Mouse (Mus musculus): ENCODE data around the gene Hist2h2ab. TPM values are rescaled to one million over a fixed set of nuclear protein-coding genes. Genes with fewer than 3 reads are reported as not detected.
"Not testable (repeated sequence)": the region's sequence is repeated elsewhere in the genome, so short reads cannot be mapped to it uniquely, and the experiment has no call there.

Hist2h2ab gene
- total RNA-seq (2017) = 81.8 and 97.7 TPM in 2 replicates

DNA sequence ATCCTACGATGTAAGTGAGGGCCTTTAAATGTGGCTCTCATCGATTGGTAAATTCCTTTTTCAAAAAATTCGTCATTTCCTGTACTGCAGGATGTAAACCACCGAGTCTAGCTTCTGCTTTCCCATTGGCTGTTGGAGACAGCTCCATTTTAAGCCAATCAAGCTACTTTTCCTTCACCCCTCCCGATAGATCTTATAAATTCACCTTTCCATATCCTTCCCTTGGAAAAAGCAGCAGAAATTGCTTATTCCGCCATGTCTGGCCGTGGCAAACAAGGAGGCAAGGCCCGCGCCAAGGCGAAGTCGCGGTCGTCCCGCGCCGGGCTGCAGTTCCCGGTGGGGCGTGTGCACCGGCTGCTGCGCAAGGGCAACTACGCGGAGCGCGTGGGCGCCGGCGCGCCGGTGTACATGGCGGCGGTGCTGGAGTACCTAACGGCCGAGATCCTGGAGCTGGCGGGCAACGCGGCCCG, at the start of gene Hist2h2ab, which contains the start of gene Bola1:
Gene Hist2h2ab (plus strand): TSS at position 205 of the 470 bp plus-strand sequence.
Gene Bola1 (minus strand): TSS at position 49 of the 470 bp plus-strand sequence.
- peak; percentile 53 for ATAC-seq (replicated peaks; ENCODE audit: low read depth, poor library complexity, severe bottlenecking)

DNA sequence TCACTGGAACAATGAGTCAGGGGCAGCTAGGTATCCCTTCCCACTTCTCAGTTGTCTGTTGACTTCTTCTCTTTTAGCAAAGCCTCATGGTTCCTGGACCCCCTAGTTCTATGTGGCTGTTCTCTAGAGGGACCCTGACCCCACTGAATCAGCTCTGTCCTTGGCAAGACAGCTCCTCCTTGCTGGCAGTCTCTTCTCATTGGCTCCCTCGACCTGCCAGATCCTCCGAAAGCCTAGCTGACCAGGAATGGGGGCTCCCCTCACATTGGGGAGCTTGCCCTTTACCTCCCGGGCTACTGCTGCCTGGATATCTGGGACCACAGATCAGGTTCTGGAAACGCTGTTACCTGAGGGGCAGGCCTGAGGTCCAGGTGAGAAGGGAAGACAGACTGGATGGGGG, 49.4 kb upstream of the Hist2h2ab start:
- ATAC-seq (replicated peaks; ENCODE audit: low read depth, poor library complexity, severe bottlenecking) = no peak

DNA sequence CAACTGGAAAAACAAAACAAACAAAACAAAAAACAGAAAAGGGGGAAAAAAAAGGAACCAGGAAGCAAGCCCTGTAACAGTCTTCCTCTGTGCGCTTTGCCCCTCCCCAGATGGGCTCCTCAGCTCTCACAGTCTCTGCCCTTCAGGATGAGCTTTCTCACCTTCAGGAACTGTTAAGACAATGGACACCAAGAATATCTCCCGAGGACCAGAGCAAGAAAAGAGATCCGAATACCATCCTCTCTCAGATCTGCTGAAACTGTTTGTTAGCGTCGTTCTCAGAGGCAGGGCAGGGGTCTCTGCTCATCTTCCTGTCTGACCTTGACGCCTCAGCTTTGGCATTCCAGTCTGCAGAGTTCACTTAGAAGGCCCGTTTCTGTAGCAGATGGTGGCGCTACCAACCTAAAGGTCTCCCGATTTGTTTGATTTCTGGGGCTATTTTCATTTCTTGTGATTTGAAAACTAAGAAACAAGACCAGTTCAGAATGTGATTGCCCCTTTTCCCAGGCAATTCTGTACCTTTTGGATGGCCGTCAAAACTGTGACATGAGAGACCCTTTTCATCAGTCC, 48.6 kb upstream of the Hist2h2ab start:
- no peak for ATAC-seq (replicated peaks; ENCODE audit: low read depth, poor library complexity, severe bottlenecking)

DNA sequence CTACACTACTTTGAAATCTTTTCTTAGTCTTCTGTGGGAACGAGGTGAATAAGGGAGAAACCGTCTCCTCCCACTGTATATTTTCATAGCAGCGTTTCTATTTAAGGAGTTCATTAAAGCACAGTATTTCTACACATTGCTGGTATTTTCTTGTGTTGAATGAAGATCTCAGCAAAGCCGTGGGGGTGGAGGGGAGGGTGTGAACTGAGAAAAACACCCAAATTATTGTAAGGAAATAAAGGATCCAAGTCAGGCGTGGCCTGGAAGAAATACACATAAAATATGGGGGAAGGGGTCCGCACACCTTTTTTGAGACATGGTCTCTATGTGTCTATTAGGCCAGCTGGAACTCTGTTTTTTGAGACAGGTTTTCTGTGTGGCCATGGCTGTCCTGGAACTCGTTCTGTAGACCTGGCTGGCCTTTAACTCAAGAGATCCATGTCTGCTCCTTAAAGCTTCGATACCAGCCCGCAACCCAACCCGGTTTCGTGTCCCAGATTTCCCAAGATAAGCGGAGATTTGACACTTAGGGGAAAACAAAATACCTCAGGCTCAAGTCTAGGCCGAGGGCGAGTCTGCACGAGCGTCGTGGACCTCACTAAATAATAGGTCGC, 48.0 kb upstream of the Hist2h2ab start:
- no peak for ATAC-seq (replicated peaks; ENCODE audit: low read depth, poor library complexity, severe bottlenecking)

DNA sequence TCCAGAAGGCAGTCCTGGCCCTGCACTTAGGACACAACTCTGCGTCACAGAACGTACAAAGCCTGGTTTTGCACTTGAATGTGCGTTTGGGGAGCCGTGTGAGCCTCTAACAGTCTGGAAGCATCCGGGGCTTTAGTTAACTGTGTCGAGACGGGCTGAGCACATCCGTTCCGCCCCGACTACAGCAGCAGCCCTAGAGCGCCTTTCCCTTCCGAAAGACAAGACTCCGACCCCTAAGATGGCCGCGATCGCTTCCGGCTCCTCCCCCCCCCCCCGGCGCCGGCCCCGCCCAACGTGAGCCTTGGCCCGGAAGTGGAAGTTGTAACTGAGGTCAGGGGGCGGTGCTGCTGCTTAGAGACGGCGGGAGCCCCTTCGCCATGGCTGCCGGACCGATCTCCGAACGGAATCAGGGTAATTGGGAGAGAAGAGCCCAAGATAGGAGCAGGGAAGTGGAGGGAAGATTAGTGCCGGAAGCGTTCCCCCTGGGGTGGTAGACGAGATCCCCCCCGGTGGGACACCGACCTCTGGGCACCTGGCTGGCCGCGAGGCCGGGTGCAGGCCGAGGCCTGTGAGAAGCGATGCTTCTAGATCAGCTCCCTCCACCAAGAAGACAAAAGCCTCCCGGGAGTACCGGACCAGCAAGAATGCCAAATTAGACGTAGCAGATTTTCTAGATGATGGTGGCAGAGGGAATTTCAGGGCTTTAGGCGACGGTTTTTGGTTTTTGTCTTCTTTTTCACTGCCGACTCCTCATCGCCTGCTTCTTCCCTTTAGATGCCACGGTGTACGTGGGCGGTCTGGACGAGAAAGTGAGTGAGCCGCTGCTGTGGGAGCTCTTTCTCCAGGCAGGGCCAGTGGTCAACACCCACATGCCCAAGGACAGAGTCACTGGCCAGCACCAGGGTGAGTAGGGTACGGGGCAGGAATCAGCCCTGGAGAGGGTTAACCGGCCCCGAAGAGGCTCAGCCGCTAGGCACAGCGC, 47.2 kb upstream of the Hist2h2ab start, which contains the start of gene Sf3b4:
Gene Sf3b4 (plus strand): TSS at position 136 of the 982 bp plus-strand sequence.
- ATAC-seq (replicated peaks; ENCODE audit: low read depth, poor library complexity, severe bottlenecking) = peak; percentile 89

DNA sequence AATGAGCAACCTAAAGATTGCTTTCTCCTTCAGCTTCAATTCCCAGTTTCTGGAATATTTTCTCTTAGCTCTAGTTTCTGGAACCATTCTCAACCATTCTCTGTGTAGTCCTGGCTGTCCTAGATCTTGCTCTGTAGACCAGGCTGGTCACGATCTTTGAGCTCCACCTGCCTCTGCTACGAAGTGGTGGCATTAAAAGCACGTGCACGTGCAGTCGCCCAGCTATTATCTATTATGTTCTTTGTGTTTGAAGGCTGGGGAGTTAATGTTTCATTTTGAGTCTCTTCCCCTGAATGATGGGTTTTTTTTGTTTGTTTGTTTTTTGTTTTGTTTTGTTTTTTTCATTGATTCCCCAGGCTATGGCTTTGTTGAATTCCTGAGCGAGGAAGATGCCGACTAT, 46.5 kb upstream of the Hist2h2ab start:
- ATAC-seq (replicated peaks; ENCODE audit: low read depth, poor library complexity, severe bottlenecking) = no peak

DNA sequence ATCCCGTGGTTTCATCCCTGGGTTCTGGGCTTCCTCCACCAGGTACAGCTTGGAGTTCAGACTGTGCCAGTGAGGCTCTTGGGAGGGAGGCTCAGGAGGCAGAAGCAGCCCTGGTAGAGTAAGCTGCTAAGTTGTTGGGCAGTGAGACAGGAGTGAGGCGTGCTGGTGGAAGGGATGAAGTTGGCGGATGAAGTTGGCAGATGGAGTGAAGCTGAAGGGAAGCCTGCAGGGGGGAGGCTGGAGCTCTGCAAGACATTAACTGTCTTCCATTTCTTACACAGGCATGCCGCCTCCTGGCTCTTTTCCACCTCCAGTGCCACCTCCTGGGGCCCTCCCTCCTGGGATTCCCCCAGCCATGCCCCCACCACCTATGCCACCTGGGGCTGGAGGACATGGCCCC, 45.6 kb upstream of the Hist2h2ab start:
- ATAC-seq (replicated peaks; ENCODE audit: low read depth, poor library complexity, severe bottlenecking) = not testable (repeated sequence)

DNA sequence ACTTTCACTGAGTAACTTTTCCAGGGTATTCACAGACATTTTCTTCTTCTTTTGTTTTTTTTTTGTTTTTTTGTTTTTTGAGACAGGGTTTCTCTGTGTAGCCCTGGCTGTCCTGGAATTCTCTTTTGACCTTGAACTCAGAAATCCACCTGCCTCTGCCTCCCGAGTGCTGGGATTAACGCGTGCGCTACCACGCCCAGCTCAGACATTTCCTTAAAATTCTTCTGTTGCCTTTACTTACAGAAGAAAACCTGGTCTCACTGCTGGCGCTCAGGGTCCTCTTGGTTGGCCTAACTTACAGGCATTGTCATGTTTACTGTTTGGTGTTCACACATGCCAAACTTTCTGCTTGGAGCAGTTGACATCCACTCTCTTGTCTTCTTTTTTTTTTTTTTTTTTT, 44.4 kb upstream of the Hist2h2ab start:
- ATAC-seq (replicated peaks; ENCODE audit: low read depth, poor library complexity, severe bottlenecking) = no peak

DNA sequence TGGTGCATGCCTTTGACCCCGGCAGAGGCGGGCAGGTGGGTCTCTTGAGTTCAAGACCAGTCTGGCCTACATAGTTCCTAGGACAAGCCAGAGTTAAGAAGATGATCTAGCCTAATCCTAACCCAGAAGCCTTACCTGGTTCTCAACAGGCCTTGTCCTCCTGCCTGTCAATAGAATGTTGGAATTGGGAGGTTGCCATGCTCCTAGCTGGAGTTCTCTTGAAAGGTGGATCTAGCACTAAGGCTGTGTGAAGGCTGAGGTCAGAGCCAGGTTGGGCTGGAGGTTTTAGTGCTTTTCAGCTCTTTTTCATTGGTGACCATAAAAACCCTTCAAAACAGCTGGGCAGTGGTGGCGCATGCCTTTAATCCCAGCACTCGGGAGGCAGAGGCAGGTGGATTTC, 41.2 kb upstream of the Hist2h2ab start:
- ATAC-seq (replicated peaks; ENCODE audit: low read depth, poor library complexity, severe bottlenecking) = no peak

DNA sequence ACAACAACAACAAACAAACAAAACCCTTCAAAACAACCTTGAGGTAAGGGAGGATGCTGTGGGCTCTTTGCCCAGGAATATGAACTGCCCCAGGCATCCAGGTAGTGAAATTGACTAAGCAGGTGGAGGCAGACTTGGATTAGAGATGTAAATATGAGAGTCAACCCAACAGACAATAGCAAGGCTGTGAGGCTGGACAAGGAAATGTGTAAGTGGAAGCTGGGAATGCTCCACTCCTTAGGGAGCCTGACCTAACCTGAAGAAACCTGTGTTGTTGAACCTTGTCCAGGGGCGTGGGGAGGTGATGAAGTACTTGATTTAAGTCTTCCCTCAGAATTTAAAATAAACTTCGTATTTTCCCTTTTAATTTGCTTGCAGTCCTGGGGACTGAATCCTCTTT, 40.8 kb upstream of the Hist2h2ab start:
- ATAC-seq (replicated peaks; ENCODE audit: low read depth, poor library complexity, severe bottlenecking) = no peak

DNA sequence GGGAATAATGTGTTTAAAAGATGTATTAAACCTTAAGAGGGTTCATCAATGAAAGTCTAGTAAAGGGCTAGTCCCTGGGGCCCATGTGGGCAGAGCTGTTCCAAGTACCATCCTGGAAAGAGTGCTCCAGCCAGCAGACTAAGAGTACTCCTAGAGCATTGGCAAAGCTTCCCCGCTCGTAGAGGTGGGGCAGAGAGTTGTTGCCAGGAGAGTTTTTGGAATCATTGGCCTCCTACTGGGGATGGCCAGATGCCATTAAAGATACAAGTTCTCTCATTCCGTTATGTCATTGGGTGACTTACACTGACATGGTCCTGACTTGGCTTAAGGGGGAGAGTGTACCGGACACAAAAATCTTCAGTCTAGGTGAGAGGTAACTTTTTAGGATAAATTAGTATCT, 40.1 kb upstream of the Hist2h2ab start:
- ATAC-seq (replicated peaks; ENCODE audit: low read depth, poor library complexity, severe bottlenecking) = no peak

DNA sequence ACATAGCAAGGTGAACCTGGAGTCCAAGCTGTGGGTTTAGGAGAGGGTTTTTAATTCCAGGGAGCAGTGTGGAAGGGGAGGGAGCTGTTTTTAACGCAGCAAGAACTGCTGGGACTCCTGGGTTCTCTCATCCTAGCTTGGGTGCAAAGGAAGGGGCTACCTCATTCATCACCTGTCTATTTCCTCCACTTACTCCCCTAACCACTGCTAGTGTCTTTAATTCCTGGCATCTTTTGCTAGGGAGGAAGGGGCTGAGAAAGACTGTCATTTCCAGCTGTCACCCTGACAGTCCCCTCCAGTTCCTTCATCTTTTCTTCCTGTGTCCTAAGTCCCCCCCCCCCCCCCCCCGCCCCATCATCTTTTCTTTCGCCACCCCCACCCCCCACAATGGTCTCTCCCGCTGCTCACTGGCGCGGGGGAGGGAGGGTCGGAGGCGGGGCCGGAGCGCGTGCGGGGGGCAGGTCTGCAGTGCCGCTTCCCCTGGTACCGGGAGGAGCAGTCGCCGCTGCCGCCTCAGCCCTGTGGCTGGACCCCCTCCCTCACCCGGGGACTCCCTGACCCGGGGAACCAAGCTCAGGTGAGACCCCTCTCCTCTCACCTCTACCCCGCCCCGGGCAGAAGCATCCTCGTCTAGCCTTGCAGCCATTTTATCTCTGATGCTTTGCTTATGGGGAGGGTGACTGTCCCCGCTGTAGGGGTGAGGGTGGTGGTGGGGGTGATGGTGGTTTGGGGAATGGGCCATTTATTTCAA, 38.8 kb upstream of the Hist2h2ab start, which contains the start of gene Sv2a:
Gene Sv2a (plus strand): TSS at position 425 of the 751 bp plus-strand sequence.
- peak; percentile 59 for ATAC-seq (replicated peaks; ENCODE audit: low read depth, poor library complexity, severe bottlenecking)

DNA sequence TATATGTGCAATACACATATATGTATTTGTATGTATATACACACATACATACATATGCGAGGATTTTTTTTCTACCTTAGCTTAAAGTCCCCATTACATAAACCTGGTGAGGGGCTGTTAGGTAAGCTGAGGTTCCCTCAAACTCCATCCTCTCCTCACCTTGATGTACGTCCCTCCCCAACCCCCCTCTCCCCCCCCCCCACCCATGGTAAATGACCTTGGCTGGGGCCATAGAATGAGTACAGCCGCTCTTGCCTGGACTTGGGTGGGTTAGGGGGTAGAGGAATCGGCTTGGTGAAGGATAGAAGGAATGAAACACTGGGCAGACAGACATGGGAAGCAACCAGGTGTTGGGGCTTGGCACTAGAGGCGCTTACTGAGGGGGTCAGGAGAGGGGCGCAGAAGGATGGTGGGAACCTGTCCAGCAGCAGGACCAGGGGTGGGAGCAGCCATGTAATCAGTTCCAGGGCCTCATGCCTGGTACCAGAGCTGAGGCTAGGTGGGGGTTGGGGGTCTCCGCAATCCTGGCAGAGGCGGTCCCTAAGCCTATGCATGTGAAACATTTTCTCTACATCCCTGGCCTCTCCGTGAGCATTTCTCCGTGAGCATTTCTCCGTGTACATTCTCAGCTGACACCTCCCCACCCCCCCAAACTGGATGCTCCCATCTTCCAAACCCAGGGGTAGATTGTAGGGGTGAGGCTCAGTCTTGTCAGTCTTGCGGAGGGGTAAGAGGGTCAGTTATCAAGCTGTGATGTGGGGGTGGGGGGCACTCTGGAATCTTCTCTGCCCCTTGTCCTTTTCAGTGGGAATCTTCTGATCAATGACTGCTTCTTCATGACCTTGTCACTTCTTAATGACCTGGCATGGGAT, 37.9 kb upstream of the Hist2h2ab start:
- ATAC-seq (replicated peaks; ENCODE audit: low read depth, poor library complexity, severe bottlenecking) = no peak

DNA sequence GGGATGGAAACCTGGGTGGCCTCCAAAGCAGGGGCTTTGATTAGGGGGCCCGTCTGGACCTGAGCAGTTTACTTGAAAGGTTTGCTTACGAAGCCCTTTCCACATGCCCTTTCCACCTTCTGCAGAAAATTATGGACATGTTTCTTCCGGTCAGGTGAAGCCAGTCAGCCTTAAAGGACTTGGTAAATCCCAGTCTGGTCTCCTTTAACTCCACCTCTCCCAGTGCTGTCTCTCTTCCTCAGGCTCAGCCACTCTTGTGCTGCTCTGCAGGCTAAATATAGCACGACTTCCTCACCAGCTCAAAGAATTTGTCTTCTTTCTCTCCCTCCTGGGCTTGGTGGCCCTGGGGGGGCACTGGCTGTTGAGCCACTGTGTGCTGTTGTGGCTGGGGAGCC, 37.3 kb upstream of the Hist2h2ab start:
- no peak for ATAC-seq (replicated peaks; ENCODE audit: low read depth, poor library complexity, severe bottlenecking)

DNA sequence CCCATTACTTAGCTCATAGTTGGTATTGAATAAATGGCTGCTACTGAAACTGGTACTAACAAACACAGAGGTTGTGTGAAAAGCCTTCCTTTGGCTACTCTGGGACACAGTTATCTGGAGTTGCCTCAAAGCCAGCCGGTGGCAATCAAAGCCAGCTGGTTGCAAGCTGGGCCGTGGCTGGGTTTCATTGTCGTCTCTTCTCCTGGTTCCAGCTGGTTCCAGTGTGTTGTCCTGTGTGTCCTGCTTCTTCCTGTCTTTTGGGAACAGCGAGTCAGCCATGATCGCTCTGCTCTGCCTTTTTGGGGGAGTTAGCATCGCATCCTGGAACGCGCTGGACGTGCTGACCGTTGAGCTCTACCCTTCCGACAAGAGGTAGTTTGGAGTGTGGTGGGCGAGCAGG, 26.7 kb upstream of the Hist2h2ab start:
- ATAC-seq (replicated peaks; ENCODE audit: low read depth, poor library complexity, severe bottlenecking) = no peak

DNA sequence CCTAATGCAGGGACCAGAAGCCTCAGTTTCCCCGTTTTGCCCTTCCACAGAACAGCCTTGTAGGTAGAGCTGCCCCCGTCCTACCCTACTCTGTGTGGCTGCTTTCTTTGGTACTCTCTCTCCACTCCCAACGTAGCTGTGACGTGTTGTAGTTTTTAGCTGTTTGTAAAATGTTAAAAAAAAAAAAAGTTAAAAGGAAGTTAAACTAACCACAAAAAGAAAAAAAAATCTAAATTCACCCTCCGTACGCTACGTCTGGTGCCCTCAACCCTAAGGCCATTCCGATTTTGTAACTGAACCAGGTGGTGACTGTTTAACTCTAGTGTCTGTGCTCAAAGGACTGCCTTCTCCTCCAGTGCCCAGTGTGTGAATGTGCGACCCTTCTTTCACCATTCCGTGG, 24.7 kb upstream of the Hist2h2ab start:
- 0 out of 2 replicates have a peak, but pooled peaks have one; percentile 15 for ATAC-seq (replicated peaks; ENCODE audit: low read depth, poor library complexity, severe bottlenecking)

DNA sequence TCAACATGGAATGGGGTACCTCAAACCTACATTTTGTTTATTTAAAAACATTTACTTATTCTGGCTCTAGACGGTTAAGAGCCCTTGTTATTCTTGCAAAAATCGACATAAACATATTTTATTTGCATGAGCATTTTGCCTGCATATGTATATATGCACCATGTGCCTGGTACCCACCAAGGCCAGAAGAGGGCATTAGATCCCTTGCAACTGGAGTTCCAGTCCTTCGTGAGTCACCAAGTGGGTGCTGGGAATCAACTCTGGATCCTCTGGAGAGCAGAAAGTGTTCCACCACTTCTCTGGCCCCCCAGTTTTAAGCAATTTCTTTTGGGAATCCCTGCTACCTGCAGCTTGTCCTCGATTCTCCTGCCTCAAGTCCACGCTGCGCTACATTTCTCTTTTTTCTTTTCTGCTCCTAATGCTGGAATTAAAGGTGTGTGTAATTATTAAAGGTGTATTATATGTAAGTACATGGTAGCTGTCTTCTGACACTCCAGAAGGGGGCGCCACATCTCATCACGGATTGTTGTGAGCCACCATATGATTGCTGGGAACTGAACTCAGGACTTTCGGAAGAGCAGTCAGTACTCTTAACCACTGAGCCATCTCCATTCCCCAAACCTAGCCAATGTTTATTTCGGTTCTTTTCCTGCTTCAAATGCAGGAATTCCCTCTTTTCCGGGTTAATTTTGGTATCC, 23.9 kb upstream of the Hist2h2ab start:
- no peak for ATAC-seq (replicated peaks; ENCODE audit: low read depth, poor library complexity, severe bottlenecking)

DNA sequence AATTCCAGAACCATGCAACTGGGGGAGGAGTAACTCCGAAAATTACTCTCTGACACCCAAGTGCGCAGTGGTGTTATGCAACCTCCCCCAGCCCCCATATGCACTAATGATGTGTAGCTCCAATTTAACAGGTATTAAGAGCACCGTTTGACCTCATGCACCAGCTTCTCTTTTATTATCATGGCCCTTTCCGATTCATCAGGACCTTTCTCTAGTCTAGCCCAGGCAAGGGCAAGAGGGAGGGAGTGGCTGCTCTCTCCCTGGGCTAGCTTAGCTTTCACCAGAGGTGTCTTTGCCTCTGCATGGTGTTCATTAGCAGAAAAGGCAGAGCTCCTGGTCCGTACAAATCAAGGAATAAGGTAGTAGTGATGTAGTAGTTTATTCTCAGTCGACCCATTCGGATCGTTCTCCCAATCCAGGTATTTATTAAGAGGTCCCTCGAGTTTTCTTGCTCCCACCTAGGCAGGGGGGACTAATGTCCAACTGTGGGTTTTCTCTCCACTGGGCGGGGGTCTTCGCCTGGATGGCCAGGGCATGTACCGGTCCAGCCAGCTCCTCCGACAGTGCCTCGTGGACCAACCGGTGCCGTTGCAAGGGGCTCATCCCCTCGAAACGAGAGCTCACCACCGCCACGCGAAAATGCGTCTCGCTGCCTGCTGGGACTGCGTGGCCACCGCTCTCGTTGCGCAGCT, 23.1 kb upstream of the Hist2h2ab start:
- ATAC-seq (replicated peaks; ENCODE audit: low read depth, poor library complexity, severe bottlenecking) = no peak

Data from common myeloid progenitor, adult 5-6 weeks (primary cell).